Mouse (Mus musculus): Measurements from ENCODE around the gene Glycam1.
"Not testable (repeated sequence)": the region's sequence is repeated elsewhere in the genome, so short reads cannot be mapped to it uniquely, and the experiment has no call there.

The Glycam1 gene

DNA sequence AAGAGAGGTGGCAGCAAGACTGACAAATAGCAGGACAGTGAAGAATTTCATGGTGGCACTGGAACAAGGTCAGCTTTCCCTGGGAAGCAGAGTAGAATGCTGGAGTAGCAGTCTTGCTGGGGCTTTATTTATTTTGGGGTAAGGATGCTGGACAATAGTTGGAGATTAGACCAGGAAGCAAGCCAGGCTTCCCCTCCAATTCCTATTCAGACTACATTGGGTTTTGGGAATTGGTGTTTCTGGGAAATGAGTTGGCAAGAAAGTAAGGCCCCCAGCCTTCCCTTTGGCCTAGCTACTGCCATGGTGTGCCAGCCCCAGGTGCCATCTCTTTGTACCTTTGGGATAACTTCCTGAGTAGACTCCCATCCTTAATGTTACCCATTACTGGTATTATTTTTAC, at the start of gene Glycam1:
Glycam1 (minus strand) TSS at position 101 of the 400 bp plus-strand sequence.
- no peak for DNase-seq (ENCODE audit: low read depth, low spot score)

DNA sequence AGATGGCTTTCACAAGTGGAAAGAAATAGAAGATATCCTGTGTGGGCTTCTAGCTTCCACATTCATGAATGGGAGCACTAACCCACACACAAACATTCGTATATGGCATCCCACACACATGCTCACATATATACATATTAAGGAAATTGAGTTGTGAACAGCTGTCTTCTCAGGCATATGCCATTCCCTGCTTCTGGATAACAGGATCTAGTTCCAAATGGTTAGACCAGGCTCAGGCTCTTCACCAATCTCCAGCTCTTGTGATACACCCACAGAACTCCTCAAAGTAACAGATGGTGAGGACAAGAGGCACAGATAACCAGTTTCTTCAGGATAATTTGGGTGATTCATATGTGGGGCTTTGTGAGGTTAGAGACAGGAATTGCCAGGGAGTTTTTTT, 39.6 kb upstream of the Glycam1 start:
- DNase-seq (ENCODE audit: low read depth, low spot score) = no peak

DNA sequence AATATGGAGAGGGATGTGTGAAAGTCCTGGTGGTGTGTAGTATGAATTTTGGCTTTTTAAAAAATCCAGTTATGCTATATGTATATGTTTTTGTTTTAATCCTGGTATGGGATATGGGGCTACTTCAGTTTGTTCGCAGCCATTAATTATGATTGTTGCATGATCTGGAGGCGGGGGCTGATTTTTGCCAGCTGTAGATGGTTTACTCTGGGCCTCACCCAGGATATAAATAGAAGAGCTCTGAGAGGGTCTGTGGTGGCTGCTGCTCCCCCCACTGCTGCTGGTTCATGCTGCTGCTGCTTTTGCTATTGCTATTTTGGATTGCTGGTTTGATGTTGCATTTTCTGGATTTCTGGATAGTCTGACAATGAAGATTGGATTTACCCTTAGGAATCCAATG, 25.9 kb upstream of the Glycam1 start:
- no peak for DNase-seq (ENCODE audit: low read depth, low spot score)

DNA sequence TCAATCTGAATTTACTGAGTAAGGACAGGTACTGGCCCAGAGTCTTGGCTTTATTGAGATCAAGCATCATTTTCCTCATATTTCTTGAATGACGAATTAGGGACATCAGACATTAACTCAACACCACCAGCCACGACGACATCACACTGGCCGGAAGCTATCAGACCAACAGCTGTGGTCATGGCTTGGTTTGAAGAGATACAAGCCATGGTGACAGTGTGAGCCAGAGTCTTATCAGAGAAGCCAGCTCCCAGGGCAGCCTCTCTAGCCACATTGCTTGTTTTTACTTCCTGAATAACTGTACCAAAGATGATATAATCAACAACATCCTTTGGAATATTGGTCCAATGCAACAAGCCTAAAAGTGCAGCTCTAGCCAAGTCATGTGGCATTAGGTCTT, 22.9 kb upstream of the Glycam1 start:
- not testable (repeated sequence) for DNase-seq (ENCODE audit: low read depth, low spot score)

- no peak for DNase-seq (ENCODE audit: low read depth, low spot score)
Observed at GRCm38 (mm10) chr15:103585876-103586275, 21.0 kb upstream of the Glycam1 start.

DNA sequence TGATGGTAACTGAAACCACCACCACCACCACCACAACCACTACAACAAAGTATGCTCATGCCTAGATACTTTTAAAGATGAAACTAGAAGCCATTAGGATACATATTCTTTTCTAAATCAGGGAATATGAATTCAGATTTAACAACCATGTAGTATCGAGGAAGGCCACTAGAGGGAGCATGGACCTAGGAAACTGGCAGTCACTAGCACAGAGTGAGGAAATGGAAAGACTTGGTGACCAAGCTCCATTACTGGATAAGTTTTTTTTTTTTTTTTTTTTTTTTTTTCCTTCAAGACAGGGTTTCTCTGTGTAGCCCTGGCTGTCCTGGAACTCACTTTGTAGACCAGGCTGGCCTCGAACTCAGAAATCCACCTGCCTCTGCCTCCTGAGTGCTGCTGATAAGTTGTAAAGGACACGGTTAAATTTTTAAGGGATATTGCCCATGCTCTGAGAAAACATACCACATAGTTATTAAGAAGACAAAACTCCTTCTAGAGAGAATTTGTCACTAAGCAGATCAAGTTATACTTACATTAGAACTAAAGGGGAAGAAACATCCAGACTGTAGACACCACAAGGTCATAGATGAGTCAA, 12.7 kb downstream of the Glycam1 start:
- no peak for DNase-seq (ENCODE audit: low read depth, low spot score)

DNA sequence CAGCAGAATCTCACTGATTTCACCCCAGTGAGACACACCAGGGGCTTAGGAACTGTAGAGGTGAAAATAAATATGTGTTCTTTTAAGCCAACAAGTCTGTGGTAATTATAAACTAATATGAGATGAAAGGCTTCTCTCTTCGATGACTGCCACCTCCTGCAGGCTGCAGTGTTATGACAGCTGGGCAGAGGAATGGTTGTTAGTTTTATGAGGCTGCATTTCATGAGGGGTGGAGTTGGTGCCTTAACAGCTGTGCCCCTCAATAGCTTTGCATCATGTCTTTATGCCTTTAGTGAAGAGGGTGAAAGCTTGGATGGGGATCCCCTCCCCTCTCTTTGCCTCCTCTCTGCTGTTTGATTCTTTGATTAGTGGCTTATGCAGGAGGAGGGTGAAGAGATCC, 13.8 kb downstream of the Glycam1 start:
- no peak for DNase-seq (ENCODE audit: low read depth, low spot score)

DNA sequence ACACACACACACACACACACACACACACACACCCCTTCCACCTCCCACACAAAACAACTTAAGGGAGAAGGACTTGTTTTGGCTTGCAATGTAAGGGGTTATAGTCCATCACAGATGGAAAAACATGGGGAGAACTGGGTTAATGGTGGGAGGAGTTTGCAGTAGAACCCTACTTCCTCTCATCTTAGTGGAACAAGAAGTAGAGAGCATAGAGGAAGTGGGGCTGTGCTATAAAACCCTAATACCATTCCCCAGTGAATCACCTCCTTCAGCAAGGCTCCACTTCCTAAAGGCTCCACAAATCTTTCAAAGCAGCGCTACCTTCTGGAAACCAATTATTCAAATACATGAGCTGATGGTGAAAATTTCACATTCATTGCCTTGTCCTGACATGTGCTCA, 15.4 kb downstream of the Glycam1 start:
- no peak for DNase-seq (ENCODE audit: low read depth, low spot score)

DNA sequence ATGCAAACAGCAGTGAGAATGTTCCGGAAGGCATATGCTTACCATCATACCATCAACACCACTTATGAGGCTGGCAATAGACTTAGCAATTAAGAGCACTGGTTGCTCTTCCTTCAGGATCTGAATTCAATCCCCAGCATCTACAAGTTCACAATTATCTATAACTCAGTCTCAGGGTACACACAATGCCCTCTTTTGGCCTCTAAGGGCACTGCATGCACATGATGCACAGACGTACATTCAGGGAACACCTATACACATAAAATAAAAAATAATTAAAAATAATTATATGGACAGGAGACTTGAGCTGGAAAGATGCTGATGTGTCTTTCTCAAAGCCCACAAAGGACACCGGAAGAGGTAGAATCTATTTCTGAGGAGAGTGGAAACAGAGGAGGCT, 16.9 kb downstream of the Glycam1 start:
- no peak for DNase-seq (ENCODE audit: low read depth, low spot score)

DNA sequence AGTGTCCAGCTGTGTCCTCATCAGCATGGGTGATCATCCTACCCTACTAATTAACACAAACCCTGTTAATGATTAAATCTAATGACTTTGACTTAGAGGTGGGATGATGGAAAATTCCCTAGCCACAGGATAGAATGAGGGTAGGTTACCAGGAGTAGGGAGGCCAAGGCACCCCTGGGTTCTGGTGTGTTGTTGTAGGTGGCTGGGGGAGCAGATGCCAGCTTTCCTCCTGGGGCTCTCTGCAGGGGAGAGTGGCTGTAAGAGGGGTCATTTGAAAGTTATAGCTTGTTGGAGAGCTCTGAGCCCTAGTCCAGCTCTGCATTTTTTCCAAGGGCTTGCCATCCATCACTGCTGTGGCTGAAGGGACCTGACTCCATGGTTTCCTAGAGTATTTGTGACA, 22.4 kb downstream of the Glycam1 start:
- DNase-seq (ENCODE audit: low read depth, low spot score) = no peak

GRCm38 (mm10) chr15:103540646-103541045, 24.2 kb downstream of the Glycam1 start:
- no peak for DNase-seq (ENCODE audit: low read depth, low spot score)

- no peak for DNase-seq (ENCODE audit: low read depth, low spot score)
Observed at GRCm38 (mm10) chr15:103539259-103539658, 25.6 kb downstream of the Glycam1 start.

DNA sequence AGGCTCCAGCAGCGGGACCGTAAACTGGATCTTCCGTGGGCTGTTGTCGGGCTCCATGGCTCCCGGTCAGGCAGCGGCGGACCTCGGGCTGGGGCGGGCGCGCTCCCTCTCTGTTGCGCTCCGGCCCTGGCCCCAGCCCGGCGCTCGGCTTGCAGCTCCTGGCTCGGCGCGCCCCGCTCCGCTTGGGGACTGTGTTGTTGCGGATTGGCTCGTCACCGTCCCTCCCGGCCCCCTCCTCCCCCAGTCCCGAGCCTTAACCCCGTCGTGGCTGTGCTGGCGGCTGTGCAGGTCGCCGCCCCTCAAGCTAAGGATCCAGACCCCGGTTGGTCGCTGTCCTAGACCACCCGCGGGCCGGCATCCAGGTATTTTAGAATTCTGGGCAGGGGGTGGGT, 27.1 kb downstream of the Glycam1 start, which contains the start of gene Ppp1r1a:
Ppp1r1a (minus strand) TSS at position 182 of the 392 bp plus-strand sequence.
- DNase-seq (ENCODE audit: low read depth, low spot score) = no peak

- no peak for DNase-seq (ENCODE audit: low read depth, low spot score)
Observed at GRCm38 (mm10) chr15:103537011-103537821, 27.7 kb downstream of the Glycam1 start.

DNA sequence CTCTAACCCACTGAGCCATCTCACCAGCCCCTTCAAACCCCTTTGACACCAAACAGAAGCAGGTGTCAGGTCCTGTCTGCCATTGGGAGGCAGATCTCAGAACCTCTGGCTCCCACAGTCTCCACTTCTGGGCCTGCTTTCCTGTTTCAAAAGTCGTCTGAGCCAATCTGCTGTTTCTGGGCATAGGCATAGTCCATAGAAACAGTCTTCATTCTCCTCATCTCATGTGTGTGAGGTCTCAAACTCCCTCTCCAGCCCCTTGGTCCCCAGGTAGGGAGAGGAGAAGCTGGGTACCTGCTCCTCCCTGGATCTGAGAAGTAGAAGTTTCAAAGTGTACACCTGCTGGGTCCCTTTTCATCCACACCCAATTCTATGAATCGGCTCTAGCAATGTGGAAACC, 28.4 kb downstream of the Glycam1 start:
- DNase-seq (ENCODE audit: low read depth, low spot score) = no peak

GRCm38 (mm10) chr15:103535786-103536185, 29.1 kb downstream of the Glycam1 start:
- no peak for DNase-seq (ENCODE audit: low read depth, low spot score)

DNA sequence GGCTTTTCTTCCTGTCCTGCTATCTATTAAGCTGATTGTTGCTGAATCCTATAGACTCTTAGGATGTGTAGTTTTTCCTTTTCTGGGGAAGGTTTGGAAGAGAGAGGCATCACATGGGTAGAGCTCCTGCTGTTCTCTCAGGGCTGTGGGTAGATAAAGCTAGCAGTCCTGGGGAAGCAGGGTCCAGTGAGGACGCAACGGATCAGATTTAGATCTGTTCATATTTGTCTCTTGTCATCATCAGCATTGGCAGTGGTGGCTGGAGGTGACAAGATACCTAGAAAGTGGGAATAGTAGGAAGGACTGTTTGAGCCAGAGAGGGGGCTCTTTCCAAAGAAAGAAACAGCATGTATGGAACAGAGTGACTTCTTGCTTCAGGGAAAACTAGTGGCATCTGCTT, 29.9 kb downstream of the Glycam1 start:
- DNase-seq (ENCODE audit: low read depth, low spot score) = no peak

DNA sequence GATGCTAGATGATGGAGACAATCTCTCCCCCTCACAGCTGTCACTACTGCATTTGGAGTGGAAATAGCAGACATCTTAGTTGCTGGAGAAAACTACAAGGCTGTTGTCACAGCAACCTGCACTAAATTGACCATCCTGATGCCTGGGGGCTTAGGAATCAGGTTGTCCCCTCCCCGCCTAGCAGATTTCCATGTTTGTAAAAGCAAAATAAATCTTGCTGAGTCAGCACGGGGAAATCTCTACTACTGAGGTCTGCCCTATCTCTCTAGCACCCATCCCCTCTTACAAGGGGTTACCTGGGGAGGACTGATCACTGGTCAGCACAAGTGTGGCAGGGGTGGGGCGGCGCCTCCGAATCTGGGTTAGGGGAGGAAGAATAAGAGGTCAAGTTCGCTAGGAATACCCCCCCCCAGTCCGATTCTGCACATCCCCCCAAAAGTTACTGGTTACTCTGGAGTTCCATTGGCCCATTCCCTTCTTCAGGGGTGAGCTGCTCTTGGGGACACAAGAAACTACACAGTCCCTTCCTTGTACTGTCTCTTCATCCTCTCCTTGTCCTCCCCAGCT, 30.7 kb downstream of the Glycam1 start:
- DNase-seq (ENCODE audit: low read depth, low spot score) = no peak

GRCm38 (mm10) chr15:103530372-103530771, 34.5 kb downstream of the Glycam1 start:
- DNase-seq (ENCODE audit: low read depth, low spot score) = peak; percentile 39

DNA sequence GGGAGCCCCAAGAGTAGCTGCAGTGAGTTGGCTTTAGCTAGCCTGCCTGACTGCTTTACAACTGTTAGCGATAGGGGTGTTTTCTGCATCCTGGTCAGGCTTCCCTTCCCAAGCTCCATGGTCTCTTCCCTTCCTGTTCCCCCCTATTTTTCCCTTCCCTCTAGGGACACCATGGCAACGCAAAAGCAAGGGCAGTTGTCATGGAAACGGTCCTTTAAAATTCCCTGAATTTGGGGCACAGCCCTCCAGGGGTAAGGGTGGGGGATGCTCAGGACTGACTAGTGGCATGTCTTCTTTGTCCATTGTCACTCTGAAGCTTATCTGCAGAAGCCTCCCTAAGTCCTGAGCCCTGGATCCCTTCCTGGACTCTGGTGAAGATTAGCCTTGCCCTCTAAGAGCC, 41.7 kb downstream of the Glycam1 start:
- no peak for DNase-seq (ENCODE audit: low read depth, low spot score)

DNA sequence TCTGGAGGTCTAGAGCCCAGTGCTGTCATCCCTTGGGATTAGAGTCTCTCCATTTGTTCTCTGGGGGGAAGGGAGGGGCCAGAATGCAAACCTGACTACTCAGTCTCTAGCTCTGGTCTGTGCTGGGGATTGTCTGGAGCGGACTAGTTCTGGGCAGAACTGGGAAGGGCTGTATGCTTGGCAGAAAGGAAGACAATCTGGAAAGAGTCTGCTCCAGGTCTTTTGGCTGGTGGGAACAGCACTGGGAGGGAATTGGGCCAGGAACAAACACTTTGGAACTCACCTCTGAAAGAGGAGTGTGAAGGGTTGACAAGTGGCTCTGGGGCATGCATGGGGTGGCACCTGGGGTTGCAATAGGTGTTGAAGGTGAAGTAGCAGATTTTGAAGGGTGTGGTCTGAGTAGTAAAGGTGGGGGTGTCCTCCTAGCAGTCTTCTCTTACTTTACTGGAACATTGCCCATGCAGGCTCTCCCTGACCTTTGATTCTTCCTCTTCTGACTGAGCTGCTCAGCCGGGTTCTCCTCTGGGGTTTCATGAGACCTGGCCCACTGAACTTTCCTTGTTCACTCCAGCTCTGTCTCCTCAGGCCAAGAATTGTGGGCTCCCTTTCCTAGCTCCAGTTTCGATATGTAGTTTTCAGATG, 42.3 kb downstream of the Glycam1 start:
- DNase-seq (ENCODE audit: low read depth, low spot score) = no peak
